ENCODE assay signal across 8 mouse cellular contexts in genomic region chr11:98970191-98970925, GRCm38 (mm10). TPM values are rescaled to one million over a fixed set of nuclear protein-coding genes. Genes with fewer than 3 reads are reported as not detected.
DNase-seq lines count a peak whose midpoint lies in the region.

No protein-coding gene starts in this region.

- peak; percentile 32 for DNase-seq in embryo, embryonic 11 days
- DNase-seq in embryo, embryonic 9.5 days (ENCODE audit: extremely low spot score) = no peak
- DNase-seq in thymus, postnatal 14 days = peak; percentile 25
- DNase-seq in thymus, postnatal 10 days (ENCODE audit: low spot score in 2 of 2) = no peak
- DNase-seq in kidney, postnatal 14 days = peak; percentile 77
- DNase-seq in testis, postnatal 10 days (ENCODE audit: low spot score) = peak; percentile 78
- no peak for DNase-seq in spleen, adult 12 weeks (ENCODE audit: low spot score)
- DNase-seq in adrenal gland, postnatal 4 days (ENCODE audit: low spot score in 2 of 2) = no peak

RNA-seq across cellular contexts. Expression of gene Gjd3, which starts 12.5 kb away (rescaled TPM):
- 1 to 10 TPM in 1 of 2 experiments, under 1 TPM in 1; 0.50 to 1.0 TPM for total RNA-seq in adrenal gland, postnatal 4 days (2021)

RNA-seq across cellular contexts. Expression of gene Rara, which starts 42.7 kb away (rescaled TPM):
- 10 to 100 TPM; 46.4 to 50.6 TPM for total RNA-seq in adrenal gland, postnatal 4 days (2021)

RNA-seq across cellular contexts. Expression of gene Top2a, which starts 53.6 kb away (rescaled TPM):
- 100 to 1,000 TPM in 1 of 2 experiments, 10 to 100 TPM in 1; 97.3 to 114 TPM for total RNA-seq in adrenal gland, postnatal 4 days (2021)

Comparison
In these comparisons a context has a peak if more than half of its experiments do, and no peak if none do; other contexts are left out.
1. DNase-seq: peak in embryo, embryonic 11 days (single experiment), thymus, postnatal 14 days (single experiment), kidney, postnatal 14 days (single experiment) and testis, postnatal 10 days (single experiment); none in embryo, embryonic 9.5 days (single experiment), thymus, postnatal 10 days (0 of 2), spleen, adult 12 weeks (single experiment) and adrenal gland, postnatal 4 days (0 of 2).